Mouse (Mus musculus): ENCODE measurements around the gene Myadml2. TPM values are rescaled to one million over a fixed set of nuclear protein-coding genes. Genes with fewer than 3 reads are reported as not detected.

Myadml2 gene
- polyA plus RNA-seq, 1 experiment: 4.6 TPM

- no peak for TF ChIP-seq MYOG (IDR thresholded peaks at IDR 0.05; ENCODE audit: control insufficient read depth in 1 of 3, insufficient read depth in 1 of 3, insufficient read length in 2 of 3, low read depth in 2 of 3)
- Histone ChIP-seq H3K27me3 (ENCODE audit: control insufficient read depth, insufficient read depth, insufficient read length) (no peaks in the 10 kb centered on the region), H3K36me3 (ENCODE audit: control insufficient read depth, insufficient read depth) (peaks cover 17% of the 10 kb centered on the region), H3ac (ENCODE audit: control insufficient read depth, insufficient read length) (no peak overlapping the region), H3K4me2 (ENCODE audit: low read depth) (peak overlapping the region; percentile 94), H3K79me2 (ENCODE audit: control insufficient read depth, insufficient read depth) (peaks cover 67% of the 10 kb centered on the region), H3K4me3 (peak overlapping the region; percentile 68)
Observed at GRCm38 (mm10) chr11:120630881-120631725, 16.9 kb downstream of the Myadml2 start.

DNA sequence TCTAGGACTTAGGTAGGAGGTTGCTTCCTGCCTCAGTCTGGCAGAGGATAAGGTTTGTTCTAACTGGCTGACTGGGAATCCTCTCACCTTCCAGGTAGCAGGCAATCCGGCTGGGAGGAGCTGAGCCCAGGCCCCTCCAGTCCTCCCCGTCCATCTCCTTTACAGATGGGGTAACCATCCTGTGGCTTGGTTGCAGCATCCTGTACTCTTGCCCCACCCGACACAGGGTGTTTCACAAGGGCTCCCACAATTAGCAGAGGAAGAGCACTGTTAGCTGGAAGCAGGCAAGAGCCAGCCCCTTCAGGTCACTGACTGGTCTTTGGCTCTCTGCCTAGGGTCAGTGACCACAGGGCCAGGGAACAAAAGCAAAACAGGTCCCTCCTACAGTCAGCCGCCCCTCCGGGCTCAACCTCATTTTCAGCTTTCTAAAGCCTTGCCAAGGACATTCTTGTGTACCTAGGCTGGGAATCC lies 17.5 kb downstream of the Myadml2 start:
- no peaks in the 10 kb centered on the region for H3K27me3 ChIP-seq (ENCODE audit: control insufficient read depth, insufficient read depth, insufficient read length)
- peaks cover 17% of the 10 kb centered on the region for H3K36me3 ChIP-seq (ENCODE audit: control insufficient read depth, insufficient read depth)
- peak overlapping the region; percentile 68 for H3K4me3 ChIP-seq
- TF ChIP-seq REST (IDR thresholded peaks at IDR 0.05; ENCODE audit: insufficient read depth, insufficient read length) (no peak), CEBPB (IDR thresholded peaks at IDR 0.05; ENCODE audit: insufficient read depth, poor library complexity, severe bottlenecking) (0 out of 2 replicates have a peak, but pooled peaks have one; percentile 4)
- no peak overlapping the region for H3ac ChIP-seq (ENCODE audit: control insufficient read depth, insufficient read length)
- peak overlapping the region; percentile 94 for H3K4me2 ChIP-seq (ENCODE audit: low read depth)
- H3K79me2 ChIP-seq (ENCODE audit: control insufficient read depth, insufficient read depth): peaks cover 74% of the 10 kb centered on the region

DNA sequence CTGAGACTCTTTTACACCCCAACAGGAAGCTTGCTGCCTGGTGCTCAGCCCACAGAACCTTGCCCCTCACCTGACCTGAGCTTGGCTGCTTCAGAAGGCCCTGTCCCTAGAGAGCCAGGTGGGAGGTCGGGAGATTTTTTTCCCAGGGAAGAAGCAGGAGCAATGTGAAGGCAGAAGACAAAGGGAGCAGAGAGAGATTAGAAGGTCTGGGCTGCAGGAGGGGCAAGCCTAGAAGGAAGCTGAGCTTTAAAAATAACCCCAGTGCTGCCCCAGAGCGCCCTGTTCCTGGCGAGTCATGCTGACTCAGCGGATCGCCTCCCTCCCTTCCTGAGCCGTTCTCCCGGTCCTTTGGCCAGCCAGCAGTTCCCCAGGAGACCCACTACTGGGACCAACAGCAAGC lies 18.0 kb downstream of the Myadml2 start:
- TF ChIP-seq REST (IDR thresholded peaks at IDR 0.05; ENCODE audit: insufficient read depth, insufficient read length) (no peak), MAX (IDR thresholded peaks at IDR 0.05; ENCODE audit: low read depth) (no peak), POLR2A (IDR thresholded peaks at IDR 0.05; ENCODE audit: insufficient read length, low read depth) (no peak), MYOG (IDR thresholded peaks at IDR 0.05; ENCODE audit: control insufficient read depth in 1 of 3, insufficient read depth in 1 of 3, insufficient read length in 2 of 3, low read depth in 2 of 3) (no peak), POLR2AphosphoS2 (IDR thresholded peaks at IDR 0.05; ENCODE audit: insufficient read length, low read depth) (no peak), TCF12 (IDR thresholded peaks at IDR 0.05; ENCODE audit: insufficient read depth, poor library complexity, severe bottlenecking) (no peak), E2F4 (IDR thresholded peaks at IDR 0.05; ENCODE audit: insufficient read depth) (no peak), TCF3 (IDR thresholded peaks at IDR 0.05; ENCODE audit: insufficient read length, low read depth) (no peak), CEBPB (IDR thresholded peaks at IDR 0.05; ENCODE audit: insufficient read depth, poor library complexity, severe bottlenecking) (no peak), MYOD1 (IDR thresholded peaks at IDR 0.05; ENCODE audit: control insufficient read depth in 1 of 3, insufficient read length in 2 of 3, low read depth in 2 of 3) (no peak), USF1 (IDR thresholded peaks at IDR 0.05; ENCODE audit: low read depth) (no peak), SRF (IDR thresholded peaks at IDR 0.05; ENCODE audit: control insufficient read depth, insufficient read length, low read depth) (no peak)
- Histone ChIP-seq H3K27me3 (ENCODE audit: control insufficient read depth, insufficient read depth, insufficient read length) (no peaks in the 10 kb centered on the region), H3K36me3 (ENCODE audit: control insufficient read depth, insufficient read depth) (peaks cover 17% of the 10 kb centered on the region), H3K79me2 (ENCODE audit: control insufficient read depth, insufficient read depth) (peaks cover 78% of the 10 kb centered on the region), H3K4me2 (ENCODE audit: low read depth) (peak overlapping the region; percentile 94), H3ac (ENCODE audit: control insufficient read depth, insufficient read length) (no peak overlapping the region), H3K4me3 (peak overlapping the region; percentile 68)

DNA sequence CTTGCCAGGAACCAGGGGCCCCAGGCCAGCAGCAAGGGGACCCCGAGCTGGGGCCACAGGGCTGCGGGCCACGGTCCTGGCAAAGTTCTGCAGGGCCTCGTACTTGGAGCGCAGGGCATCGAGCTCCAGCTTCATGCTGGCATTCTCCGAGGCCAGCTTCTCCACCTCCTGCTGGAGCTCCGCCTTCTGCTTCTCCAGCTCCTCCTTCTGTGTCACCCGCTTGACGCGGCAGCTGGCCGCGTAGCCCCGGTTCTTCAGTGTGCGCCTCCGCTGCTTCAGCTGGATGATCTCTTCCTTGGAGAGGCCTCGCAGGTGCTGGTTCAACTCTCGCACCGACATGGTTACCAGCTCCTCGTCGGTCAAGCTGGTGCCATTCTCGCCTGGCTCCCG lies 18.6 kb downstream of the Myadml2 start:
- peak overlapping the region; percentile 94 for H3K4me2 ChIP-seq (ENCODE audit: low read depth)
- H3K4me3 ChIP-seq: peak overlapping the region; percentile 68
- H3K27me3 ChIP-seq (ENCODE audit: control insufficient read depth, insufficient read depth, insufficient read length): no peaks in the 10 kb centered on the region
- TF ChIP-seq TCF12 (IDR thresholded peaks at IDR 0.05; ENCODE audit: insufficient read depth, poor library complexity, severe bottlenecking): no peak
- TF ChIP-seq MAX (IDR thresholded peaks at IDR 0.05; ENCODE audit: low read depth): no peak
- no peak for TF ChIP-seq TCF3 (IDR thresholded peaks at IDR 0.05; ENCODE audit: insufficient read length, low read depth)
- no peak for TF ChIP-seq POLR2AphosphoS2 (IDR thresholded peaks at IDR 0.05; ENCODE audit: insufficient read length, low read depth)
- TF ChIP-seq MYOD1 (IDR thresholded peaks at IDR 0.05; ENCODE audit: control insufficient read depth in 1 of 3, insufficient read length in 2 of 3, low read depth in 2 of 3): no peak
- TF ChIP-seq MYOG (IDR thresholded peaks at IDR 0.05; ENCODE audit: control insufficient read depth in 1 of 3, insufficient read depth in 1 of 3, insufficient read length in 2 of 3, low read depth in 2 of 3): no peak
- TF ChIP-seq E2F4 (IDR thresholded peaks at IDR 0.05; ENCODE audit: insufficient read depth): no peak
- no peak for TF ChIP-seq USF1 (IDR thresholded peaks at IDR 0.05; ENCODE audit: low read depth)
- TF ChIP-seq CEBPB (IDR thresholded peaks at IDR 0.05; ENCODE audit: insufficient read depth, poor library complexity, severe bottlenecking): no peak
- peaks cover 17% of the 10 kb centered on the region for H3K36me3 ChIP-seq (ENCODE audit: control insufficient read depth, insufficient read depth)
- no peak overlapping the region for H3ac ChIP-seq (ENCODE audit: control insufficient read depth, insufficient read length)
- H3K79me2 ChIP-seq (ENCODE audit: control insufficient read depth, insufficient read depth): peaks cover 78% of the 10 kb centered on the region

DNA sequence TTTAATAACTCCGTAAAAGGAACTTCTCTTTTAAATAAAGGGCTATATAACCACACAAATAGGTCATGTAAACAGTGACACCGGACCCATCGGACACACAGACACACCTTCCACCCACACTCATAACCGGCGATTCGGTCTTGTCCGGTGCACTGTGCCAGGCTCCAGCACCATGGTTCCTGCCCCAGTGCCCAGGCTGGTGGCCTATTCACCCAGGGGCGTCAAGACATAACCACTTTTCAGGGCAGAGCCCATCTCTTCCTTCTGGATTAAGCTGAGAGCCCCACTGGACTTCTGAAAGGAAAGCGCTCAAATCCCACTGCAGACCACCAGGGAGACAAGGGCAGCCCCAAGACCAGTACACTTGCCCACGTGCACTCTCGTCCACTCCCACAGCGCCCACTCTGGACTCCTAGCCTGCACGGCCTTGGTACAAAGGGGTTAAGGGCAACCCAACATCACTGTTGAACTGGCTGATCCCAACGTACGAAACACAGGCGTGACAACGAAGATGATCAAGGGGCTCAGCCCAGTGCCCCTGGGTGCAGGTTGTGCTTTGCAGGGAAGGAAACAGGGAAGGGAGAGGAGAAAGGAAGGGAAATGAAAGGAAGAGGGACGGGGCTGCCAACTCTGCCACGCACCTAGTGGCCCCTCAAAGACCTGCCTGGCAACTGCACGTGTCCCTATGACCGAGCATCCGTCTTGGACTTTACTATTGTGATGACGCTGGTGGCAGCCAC lies 19.2 kb downstream of the Myadml2 start:
- Histone ChIP-seq H3K36me3 (ENCODE audit: control insufficient read depth, insufficient read depth) (peaks cover 17% of the 10 kb centered on the region), H3K79me2 (ENCODE audit: control insufficient read depth, insufficient read depth) (peaks cover 78% of the 10 kb centered on the region), H3K4me2 (ENCODE audit: low read depth) (no peak overlapping the region), H3K27me3 (ENCODE audit: control insufficient read depth, insufficient read depth, insufficient read length) (no peaks in the 10 kb centered on the region), H3ac (ENCODE audit: control insufficient read depth, insufficient read length) (no peak overlapping the region), H3K4me3 (no peak overlapping the region)
- TF ChIP-seq REST (IDR thresholded peaks at IDR 0.05; ENCODE audit: insufficient read depth, insufficient read length) (no peak), SRF (IDR thresholded peaks at IDR 0.05; ENCODE audit: control insufficient read depth, insufficient read length, low read depth) (no peak), MYOG (IDR thresholded peaks at IDR 0.05; ENCODE audit: control insufficient read depth in 1 of 3, insufficient read depth in 1 of 3, insufficient read length in 2 of 3, low read depth in 2 of 3) (no peak), TCF3 (IDR thresholded peaks at IDR 0.05; ENCODE audit: insufficient read length, low read depth) (no peak), MYOD1 (IDR thresholded peaks at IDR 0.05; ENCODE audit: control insufficient read depth in 1 of 3, insufficient read length in 2 of 3, low read depth in 2 of 3) (no peak), MAX (IDR thresholded peaks at IDR 0.05; ENCODE audit: low read depth) (no peak), E2F4 (IDR thresholded peaks at IDR 0.05; ENCODE audit: insufficient read depth) (no peak), POLR2AphosphoS2 (IDR thresholded peaks at IDR 0.05; ENCODE audit: insufficient read length, low read depth) (no peak), TCF12 (IDR thresholded peaks at IDR 0.05; ENCODE audit: insufficient read depth, poor library complexity, severe bottlenecking) (no peak), CEBPB (IDR thresholded peaks at IDR 0.05; ENCODE audit: insufficient read depth, poor library complexity, severe bottlenecking) (no peak), USF1 (IDR thresholded peaks at IDR 0.05; ENCODE audit: low read depth) (no peak), POLR2A (IDR thresholded peaks at IDR 0.05; ENCODE audit: insufficient read length, low read depth) (no peak)
